Mouse (Mus musculus) thymus, postnatal 25 days (tissue): Measurements from ENCODE around the gene Ppp2r5e.

Experiments
- DNase-seq: peaks from one replicate; pipeline ENCODE4 v3.0.0; 2022

Ppp2r5e gene

GRCm38 (mm10) chr12:75424817-75425216, 171.2 kb downstream of the Ppp2r5e start:
- DNase-seq, result no peak

- no peak for DNase-seq
These were observed 171.7 kb downstream of the Ppp2r5e start for GRCm38 (mm10) chr12:75424359-75424758.

GRCm38 (mm10) chr12:75416681-75417080, 179.4 kb downstream of the Ppp2r5e start, which contains the start of gene Gphb5:
Gene Gphb5, minus strand, starts transcription at chr12:75416781.
- DNase-seq, result no peak

- peak; percentile 27 for DNase-seq
These were observed 181.1 kb downstream of the Ppp2r5e start for GRCm38 (mm10) chr12:75414991-75415390.

- DNase-seq, result peak; percentile 29
These were observed 183.1 kb downstream of the Ppp2r5e start for GRCm38 (mm10) chr12:75412964-75413363.
